Mouse (Mus musculus): Measurements from ENCODE around the gene Mpped2. TPM values are rescaled to one million over a fixed set of nuclear protein-coding genes. Genes with fewer than 3 reads are reported as not detected.

Gene Mpped2
- polyA plus RNA-seq (2015; fragmentation: Nextera tagmentation; extraction: Ambion mirVana) = 1.7 and 2.0 TPM in 2 replicates

GRCm38 (mm10) chr2:106692783-106693701, at the start of gene Mpped2:
TSS of gene Mpped2 (plus strand) at chr2:106693269.

All from spleen, postnatal 0 days (tissue).